Mouse (Mus musculus) stomach, postnatal 0 days (tissue): ENCODE measurements around the gene Osm. TPM values are rescaled to one million over a fixed set of nuclear protein-coding genes. Genes with fewer than 3 reads are reported as not detected.

ENCODE experiments used
- ATAC-seq: fragments of 200-750 bp; cut with Nextera tagmentation; 2 replicates; pipeline ENCODE4 v1.8.0; 2017; ENCODE audit not compliant: low FRiP score, low TSS enrichment
- DNase-seq: peaks from one replicate; pipeline ENCODE4 v3.0.0-alpha.2; 2016; ENCODE audit warnings: low spot score
- H3K27ac ChIP-seq: fragments of 300-500 bp; sonication (generic); replicated peaks from 2 replicates; pipeline ENCODE4 v1.5.1; 2014; ENCODE audit warnings: mild to moderate bottlenecking, control low read depth
- H3K27me3 ChIP-seq: fragments of 300-500 bp; sonication (generic); 2 replicates; pipeline ENCODE4 v1.6.1; 2014; ENCODE audit warnings: low read length; ENCODE audit not compliant: control insufficient read depth, insufficient read depth
- H3K36me3 ChIP-seq: fragments of 300-500 bp; sonication (generic); 2 replicates; pipeline ENCODE4 v1.6.1; 2014; ENCODE audit warnings: low read length, mixed read lengths; ENCODE audit not compliant: control insufficient read depth, insufficient read depth
- H3K4me1 ChIP-seq: fragments of 300-500 bp; sonication (generic); replicated peaks from 2 replicates; pipeline ENCODE4 v1.6.1; 2014; ENCODE audit warnings: antibody characterized with exemption; ENCODE audit not compliant: control insufficient read depth, insufficient read depth
- H3K4me2 ChIP-seq: fragments of 300-500 bp; sonication (generic); replicated peaks from 2 replicates; pipeline ENCODE4 v1.6.1; 2014; ENCODE audit warnings: low read depth, mild to moderate bottlenecking, control low read depth, moderate library complexity
- H3K4me3 ChIP-seq: fragments of 300-500 bp; sonication (generic); 2 replicates; pipeline ENCODE4 v1.5.1; 2014; ENCODE audit warnings: low read depth, low read length, control low read depth
- H3K9ac ChIP-seq: fragments of 300-500 bp; sonication (generic); 2 replicates; pipeline ENCODE4 v1.6.1; 2014; ENCODE audit warnings: mild to moderate bottlenecking, low read length, control low read depth, mixed read lengths
- H3K9me3 ChIP-seq: fragments of 300-500 bp; sonication (generic); 2 replicates; pipeline ENCODE4 v1.6.1; 2016; ENCODE audit warnings: low read length; ENCODE audit not compliant: control insufficient read depth
- CTCF ChIP-seq: IDR thresholded peaks from 2 replicates; pipeline ENCODE4 v1.5.1; 2016; ENCODE audit warnings: antibody characterized with exemption, low read depth, mild to moderate bottlenecking, moderate library complexity
- EP300 ChIP-seq: optimal IDR thresholded peaks from 2 replicates; pipeline ENCODE3; 2016; ENCODE audit warnings: antibody characterized with exemption
- whole genome bisulfite sequencing: fragments of 180-500 bp; shearing (Covaris S2); extraction: QIAGEN DNeasy Blood & Tissue Kit; methylation state at CpG from one replicate; pipeline ENCODE4 v1.1.7; 2014; 5-methylcytosine and 5-hydroxymethylcytosine counted together
- polyA plus RNA-seq: library from polyadenylated mRNA; unstranded; fragments of >200 nt; fragmentation: Nextera tagmentation; extraction: Ambion mirVana; gene quantifications from 2 replicates; pipeline ENCODE4 v1.2.1, GENCODE M21; 2015

Osm gene
- polyA plus RNA-seq: 0.05 and 0.11 TPM in 2 replicates

DNA sequence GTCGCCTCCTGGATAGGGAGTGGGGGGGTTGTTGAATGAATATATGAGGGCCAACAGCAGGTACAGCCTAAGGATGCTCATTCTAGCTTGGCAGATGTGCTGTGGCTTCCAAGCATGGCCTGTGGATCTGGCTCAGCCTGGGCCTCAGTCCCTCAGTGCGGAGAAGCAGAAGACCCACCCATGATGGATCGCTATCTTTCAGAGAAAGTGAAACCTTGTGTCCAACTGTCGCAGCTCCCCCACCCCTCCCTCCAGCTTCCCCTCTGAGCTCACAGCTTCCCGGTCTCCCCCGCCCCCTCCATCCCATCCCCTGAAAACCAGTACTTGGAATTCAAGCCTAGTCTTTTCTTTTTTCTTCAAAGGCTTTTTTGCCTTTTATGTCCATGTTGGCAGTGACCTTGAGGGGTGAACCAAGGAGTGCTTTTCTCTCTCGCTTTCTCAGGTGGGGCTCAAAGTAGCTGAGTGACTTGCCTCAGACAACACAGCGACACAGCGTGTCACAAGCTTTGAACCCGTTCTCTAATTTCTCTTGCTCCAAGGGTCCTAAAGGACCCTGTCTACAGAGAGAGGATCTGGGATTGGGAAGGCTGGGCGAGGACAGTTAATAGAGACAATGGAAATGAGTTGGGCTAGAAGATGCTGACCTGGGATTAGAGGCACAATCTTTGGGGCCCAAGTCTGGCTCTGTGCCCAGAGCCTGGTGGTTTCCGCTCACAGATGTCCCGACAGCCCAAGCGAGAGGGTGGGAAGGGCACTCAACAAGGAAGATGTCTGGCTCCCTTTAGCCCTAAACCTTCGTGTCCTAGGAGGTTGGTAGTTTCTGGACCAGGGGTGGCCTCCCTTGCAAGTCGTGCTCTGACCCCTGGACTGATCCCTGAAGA is at the start of gene Osm:
TSS of gene Osm (plus strand) at position 756 of the 881 bp plus-strand sequence.
- no peak for ATAC-seq
- Histone ChIP-seq H3K27ac (no peak within 1 kb of the TSS), H3K9ac (no peak within 1 kb of the TSS), H3K36me3 (no peaks in the 10 kb centered on the region), H3K4me2 (no peak within 1 kb of the TSS), H3K9me3 (peaks cover 4% of the 10 kb centered on the region; the same call in 1 of the 2 replicates), H3K4me1 (no peaks in the 10 kb centered on the region), H3K27me3 (no peaks in the 10 kb centered on the region), H3K4me3 (no peak within 1 kb of the TSS)
- no peak for DNase-seq
- 60% methylated on average over 16 of the region's 16 CpGs for WGBS
- TF ChIP-seq EP300: no peak
- TF ChIP-seq CTCF: no peak

DNA sequence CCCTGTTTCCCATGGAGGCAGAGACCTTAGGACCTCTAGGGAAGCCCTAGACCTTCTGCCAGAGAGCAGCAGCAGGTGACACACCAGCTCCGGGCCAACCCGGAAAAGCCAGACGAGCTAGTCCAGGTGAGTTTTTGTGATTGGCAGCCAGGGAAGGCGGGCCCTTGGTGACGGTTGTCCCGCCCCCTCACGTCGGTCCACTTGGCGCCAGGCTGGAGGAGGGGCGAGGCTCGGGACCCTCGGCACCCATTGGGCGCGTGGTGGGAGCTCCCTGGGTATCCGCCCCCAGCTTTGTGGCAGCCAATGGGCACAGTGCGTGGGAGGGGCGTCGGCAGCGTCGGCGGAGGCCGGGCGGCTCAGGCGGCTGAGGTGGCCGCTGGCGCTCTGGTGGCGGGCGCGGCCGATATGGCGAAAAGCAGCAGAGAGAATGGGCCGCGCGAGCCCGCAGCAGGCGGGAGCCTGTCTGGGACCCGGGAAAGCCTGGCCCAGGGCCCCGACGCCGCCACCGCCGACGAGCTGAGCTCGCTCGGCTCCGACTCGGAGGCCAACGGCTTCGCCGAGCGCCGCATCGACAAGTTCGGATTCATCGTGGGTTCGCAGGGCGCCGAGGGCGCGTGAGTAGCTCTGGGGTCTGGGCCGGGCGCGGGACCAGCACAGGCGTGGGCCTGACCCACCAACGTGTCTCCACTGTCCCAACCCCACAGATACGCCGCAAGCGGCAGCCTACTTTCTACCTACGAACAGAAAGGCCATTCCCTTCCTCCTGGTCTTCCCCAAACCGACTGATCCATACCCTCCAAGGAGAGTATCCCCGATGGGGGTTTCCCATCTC is 49.5 kb upstream of the Osm start, which contains the start of gene Tbc1d10a:
TSS of gene Tbc1d10a (plus strand) at position 304 of the 832 bp plus-strand sequence.
- Histone ChIP-seq H3K9me3 (no peaks in the 10 kb centered on the region), H3K36me3 (no peaks in the 10 kb centered on the region), H3K27ac (peak within 1 kb of the TSS; percentile 85), H3K4me3 (peak within 1 kb of the TSS; percentile 94), H3K4me1 (peaks cover 14% of the 10 kb centered on the region), H3K27me3 (no peaks in the 10 kb centered on the region), H3K9ac (peak within 1 kb of the TSS; percentile 96), H3K4me2 (peak within 1 kb of the TSS; percentile 84)
- peak; percentile 99 for ATAC-seq
- DNase-seq: peak; percentile 99
- TF ChIP-seq CTCF (no peak), EP300 (no peak)
- WGBS: under 1% methylated on average over 67 of the region's 71 CpGs

DNA sequence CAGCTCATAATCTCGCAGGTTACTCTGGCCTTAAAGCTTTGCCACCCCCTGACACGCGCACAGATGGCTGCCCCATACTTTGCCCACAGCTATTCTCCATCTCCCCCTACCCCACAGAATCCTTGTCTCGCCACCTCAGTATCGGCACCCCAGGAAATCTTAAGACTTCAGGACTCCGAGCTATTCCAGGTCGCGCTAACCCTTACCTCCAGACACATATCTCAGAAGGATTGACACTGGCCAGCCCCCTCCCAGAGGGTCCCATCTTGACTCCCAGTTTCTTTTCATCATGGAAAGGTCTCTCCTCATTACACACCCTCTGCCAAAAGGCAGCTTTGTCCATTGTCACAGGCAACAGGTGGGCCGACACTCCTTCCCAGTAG is 48.9 kb upstream of the Osm start:
- no peak for ATAC-seq
- no peak for DNase-seq
- H3K4me3 ChIP-seq: peak overlapping the region; percentile 94
- H3K27me3 ChIP-seq: no peaks in the 10 kb centered on the region
- peak overlapping the region; percentile 85 for H3K27ac ChIP-seq
- WGBS: 11% methylated on average over 9 of the region's 9 CpGs
- peak overlapping the region; percentile 96 for H3K9ac ChIP-seq
- no peaks in the 10 kb centered on the region for H3K36me3 ChIP-seq
- peaks cover 16% of the 10 kb centered on the region for H3K4me1 ChIP-seq
- H3K4me2 ChIP-seq: peak overlapping the region; percentile 84
- TF ChIP-seq CTCF (no peak), EP300 (no peak)
- no peaks in the 10 kb centered on the region for H3K9me3 ChIP-seq

DNA sequence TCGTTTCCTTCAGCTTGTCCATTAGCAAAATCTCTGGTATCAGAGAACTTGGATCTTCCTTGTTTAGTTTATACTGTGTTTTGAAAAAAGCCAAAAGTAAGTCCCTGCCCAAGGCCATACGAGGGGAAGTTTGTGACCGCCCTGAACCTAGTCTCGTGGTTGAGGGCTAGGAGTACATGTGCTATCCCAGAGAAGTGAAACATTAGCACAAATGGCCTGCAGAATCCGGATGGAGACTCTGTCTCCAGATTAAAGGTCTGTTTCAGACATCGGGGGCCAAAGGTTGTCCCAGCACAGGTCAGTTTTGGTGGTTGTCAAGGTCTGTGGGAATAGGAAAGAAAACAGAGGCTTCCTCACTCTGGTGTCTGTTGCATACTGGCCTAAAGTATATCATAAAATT is 47.0 kb upstream of the Osm start:
- TF ChIP-seq CTCF (no peak), EP300 (no peak)
- 72% methylated on average over 6 of the region's 6 CpGs for WGBS
- H3K9me3 ChIP-seq: no peaks in the 10 kb centered on the region
- H3K27ac ChIP-seq: no peak overlapping the region
- ATAC-seq (no peak), DNase-seq (no peak)
- no peak overlapping the region for H3K4me2 ChIP-seq
- H3K4me3 ChIP-seq: no peak overlapping the region
- H3K4me1 ChIP-seq: peaks cover 18% of the 10 kb centered on the region
- H3K9ac ChIP-seq: no peak overlapping the region
- H3K36me3 ChIP-seq: no peaks in the 10 kb centered on the region
- H3K27me3 ChIP-seq: no peaks in the 10 kb centered on the region

DNA sequence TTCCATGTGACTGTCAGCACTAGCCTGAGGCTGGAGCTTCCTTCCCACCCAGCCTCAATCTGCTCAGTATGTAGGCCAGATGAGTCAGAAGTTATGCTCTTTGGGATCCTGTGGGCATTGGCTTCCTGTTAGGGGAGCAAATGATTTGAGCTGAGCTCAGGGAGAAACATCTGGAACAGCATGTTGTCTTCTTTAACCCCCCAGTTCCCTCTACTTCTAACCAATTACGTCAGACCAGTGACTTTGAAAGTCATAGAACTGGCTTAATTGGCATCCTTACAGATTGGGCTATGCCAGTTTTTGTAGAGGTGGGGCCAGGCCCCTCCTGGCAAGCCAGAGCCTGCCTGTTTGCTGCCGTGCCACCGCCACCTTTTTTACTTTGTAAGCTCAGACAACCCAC is 45.5 kb upstream of the Osm start:
- peak overlapping the region; percentile 82 for H3K27ac ChIP-seq
- H3K9ac ChIP-seq: no peak overlapping the region

More for the DNA sequence above, 45.5 kb upstream of the Osm start:
- DNase-seq (no peak), ATAC-seq (no peak)
- H3K4me3 ChIP-seq: no peak overlapping the region
- TF ChIP-seq CTCF (no peak), EP300 (no peak)
- H3K4me2 ChIP-seq: no peak overlapping the region
- H3K27me3 ChIP-seq: no peaks in the 10 kb centered on the region
- 73% methylated on average over 3 of the region's 3 CpGs for WGBS
- H3K9me3 ChIP-seq: no peaks in the 10 kb centered on the region
- no peaks in the 10 kb centered on the region for H3K36me3 ChIP-seq
- H3K4me1 ChIP-seq: peaks cover 19% of the 10 kb centered on the region
